Mouse (Mus musculus) fat pad, adult 2 months (tissue): ENCODE results near the gene Zkscan6.

Source experiments
- DNase-seq: peaks from one replicate; pipeline ENCODE4 v3.0.0-alpha.2; 2011; ENCODE audit warnings: low read depth, low spot score; ENCODE audit errors: extremely low read depth

Gene Zkscan6

DNA sequence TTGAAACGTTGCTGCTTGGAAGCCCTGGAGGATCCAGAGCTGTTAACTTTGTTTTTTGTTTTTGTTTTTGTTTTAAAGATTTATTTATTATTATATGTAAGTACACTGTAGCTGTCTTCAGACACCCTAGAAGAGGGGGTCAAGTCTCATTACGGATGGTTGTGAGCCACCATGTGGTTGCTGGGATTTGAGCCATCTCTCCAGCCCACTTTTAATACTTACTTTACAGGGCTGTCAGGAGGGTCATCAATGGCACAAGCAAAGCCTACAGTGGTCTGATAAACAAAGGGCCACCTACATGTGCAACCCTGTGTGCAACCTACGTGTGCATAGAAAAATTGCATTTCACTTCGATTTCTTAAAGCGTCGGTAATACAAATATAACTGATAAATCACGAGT lies 626 bp downstream of the Zkscan6 start:
- DNase-seq, result no peak

DNA sequence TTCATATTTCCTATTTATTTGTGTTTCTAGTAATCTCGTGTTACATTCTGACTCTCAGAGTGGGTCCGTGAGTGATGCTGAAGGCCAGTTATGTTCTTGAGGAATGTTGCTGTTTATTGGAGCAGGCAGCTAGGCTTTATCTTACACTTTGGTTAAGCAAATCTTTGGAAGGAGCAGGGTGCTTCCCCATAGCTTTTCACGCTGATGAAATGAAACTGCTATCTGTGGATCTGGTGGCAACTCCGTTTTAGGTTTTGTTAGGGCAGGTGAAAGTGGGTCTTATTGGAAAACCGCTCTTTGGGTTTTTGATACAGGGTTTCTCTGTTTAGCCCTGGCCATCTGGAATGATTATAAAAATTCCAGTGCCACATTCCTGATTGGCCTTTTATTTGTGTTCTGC lies 5.1 kb downstream of the Zkscan6 start:
- no peak for DNase-seq

DNA sequence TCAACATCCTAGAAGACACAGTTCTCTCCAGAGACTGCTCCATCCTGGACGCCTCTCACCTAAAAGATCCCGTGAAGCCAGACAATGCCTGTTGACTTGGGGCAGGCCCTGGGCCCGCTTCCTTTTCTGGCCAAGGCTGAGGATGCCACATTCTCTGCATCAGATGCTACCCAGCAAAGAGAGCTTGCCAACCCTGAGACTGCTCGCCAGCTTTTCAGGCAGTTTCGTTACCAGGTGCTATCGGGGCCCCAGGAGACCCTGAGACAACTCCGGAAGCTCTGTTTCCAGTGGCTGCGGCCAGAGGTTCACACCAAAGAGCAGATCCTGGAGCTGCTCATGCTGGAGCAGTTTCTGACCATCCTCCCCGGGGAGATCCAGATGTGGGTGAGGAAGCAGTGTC lies 7.4 kb downstream of the Zkscan6 start:
- DNase-seq, result no peak

DNA sequence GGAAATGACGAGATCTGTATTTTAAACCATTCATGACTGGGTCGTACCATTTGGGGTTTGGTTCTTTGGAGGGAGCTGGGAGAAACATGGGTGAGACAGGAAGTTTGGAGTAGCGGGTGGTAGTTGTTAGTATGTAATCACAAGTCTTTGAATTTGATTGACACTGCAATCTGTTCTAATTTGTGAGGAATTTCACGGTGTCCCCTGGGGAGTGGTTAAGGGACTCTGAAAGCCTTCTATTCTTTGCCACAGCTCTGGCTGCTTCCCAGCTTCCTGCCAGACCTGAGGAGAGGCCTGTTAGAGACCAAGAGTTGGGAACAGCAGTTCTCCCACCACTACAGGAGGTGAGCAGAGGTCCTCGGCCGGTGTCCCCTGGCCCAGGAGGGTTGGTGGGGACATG lies 9.3 kb downstream of the Zkscan6 start:
- no peak for DNase-seq

DNA sequence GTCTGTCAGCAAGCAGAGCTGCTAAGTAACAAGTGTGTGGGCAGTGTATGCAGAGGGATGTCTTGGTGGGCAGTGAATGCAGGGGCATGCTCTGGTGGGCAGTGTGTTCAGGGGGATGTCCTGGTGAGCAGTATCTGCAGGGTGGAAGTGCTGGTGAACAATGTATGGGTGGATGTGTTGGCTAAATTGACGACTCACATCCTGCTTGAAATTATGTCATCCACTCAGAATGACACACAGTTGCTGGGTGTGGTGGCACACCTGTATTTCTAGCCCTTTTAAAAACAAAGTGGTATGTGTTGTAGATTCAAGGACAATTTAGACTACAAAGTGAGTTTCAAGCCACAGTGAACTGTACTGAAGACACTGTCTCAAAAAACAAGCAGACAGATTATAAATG lies 11.2 kb downstream of the Zkscan6 start:
- no peak for DNase-seq

DNA sequence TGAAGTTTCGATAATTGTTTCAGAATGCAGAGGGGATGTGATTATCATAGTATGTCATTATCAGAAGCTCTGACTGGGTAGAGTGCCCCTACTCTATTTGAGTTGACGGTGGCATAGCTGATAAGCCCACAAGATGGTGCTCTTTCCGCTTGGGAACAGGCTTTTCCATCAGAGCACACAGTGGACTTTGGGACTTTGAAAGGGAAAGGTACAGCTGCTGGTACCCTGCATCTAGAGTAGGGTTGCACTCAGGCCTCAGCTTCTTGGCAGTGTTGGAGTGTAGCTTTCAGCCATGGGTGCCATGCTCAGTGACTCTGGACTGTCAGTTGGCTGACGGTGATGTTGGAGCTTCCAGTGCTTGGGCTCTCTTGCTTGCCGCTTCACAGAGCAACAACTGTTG lies 13.3 kb downstream of the Zkscan6 start:
- no peak for DNase-seq

DNA sequence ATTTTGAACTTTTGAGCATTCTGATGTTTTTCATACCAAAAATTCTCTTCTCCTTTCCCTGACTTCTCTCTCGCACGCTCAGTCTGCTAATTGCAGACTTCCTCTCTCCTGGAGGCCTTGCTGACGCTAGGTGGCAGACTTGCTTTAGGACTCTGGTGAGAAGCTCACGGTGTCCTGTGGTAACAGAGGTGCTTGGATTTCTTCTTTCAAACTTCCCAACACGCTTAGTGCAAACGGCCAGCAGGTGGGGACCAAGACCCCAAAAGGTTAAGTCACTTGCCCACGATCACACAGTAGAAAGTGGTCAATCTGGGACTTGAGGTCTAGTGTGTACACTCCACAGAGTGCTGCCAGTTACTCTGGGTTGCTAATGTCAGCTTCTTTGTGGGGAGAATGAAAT lies 13.9 kb downstream of the Zkscan6 start:
- no peak for DNase-seq

DNA sequence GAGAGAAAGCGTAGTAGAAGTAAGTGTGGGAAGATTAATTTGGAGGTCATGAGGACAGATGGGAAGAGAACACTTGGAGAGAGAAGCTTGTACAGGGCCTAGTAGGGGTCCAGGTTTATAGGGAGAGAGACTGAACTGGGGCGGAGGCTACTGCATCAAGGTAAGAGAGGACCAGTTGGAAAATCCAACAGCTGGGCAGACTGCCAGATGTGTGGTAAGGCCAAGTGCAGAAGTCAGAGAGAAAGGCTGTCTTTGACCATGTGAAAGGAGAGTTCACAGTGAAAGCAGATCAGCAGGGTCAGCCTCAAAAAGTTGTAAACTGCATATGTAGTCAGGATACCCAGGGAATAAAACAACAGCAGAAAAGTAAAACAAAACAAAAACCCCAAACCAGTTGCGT lies 17.6 kb downstream of the Zkscan6 start:
- DNase-seq, result no peak

DNA sequence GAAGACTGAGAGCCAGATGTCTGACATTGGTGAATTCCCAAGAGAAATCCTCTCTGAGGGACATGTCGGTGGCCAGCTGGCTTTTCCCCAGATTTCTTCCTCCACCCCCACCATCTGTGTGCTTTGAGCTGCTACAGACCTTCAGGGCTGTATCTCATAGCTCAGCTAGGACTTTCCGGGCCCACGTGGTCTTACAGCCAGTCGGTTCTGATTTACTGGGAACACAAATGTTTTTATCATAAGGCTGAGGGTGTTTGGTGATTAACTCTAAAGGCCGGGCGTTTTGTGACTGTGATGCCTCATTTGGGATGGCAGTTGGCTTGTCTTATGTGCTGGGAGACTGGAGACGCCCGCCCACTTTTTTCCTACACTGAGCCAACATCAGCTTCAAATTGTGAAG lies 32.0 kb downstream of the Zkscan6 start:
- no peak for DNase-seq

DNA sequence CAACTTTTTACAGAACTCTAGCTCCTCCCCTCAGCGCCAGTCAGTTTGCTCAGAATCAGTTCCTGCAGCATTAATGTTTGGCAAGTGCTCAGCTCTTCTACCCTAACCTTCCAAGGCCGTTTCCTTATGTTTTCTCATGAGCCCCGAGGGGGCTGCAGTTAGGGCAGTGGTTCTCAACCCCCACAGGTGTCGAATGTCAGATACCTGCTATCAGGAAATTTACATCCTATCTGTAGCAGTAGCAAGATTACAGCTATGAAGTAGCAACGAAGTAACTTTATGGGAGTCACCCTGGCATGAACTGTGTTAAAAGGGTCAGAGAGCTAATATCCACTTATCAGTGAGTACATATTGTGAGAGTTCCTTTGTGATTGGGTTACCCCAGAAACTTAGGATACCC lies 39.5 kb downstream of the Zkscan6 start:
- DNase-seq, result no peak

DNA sequence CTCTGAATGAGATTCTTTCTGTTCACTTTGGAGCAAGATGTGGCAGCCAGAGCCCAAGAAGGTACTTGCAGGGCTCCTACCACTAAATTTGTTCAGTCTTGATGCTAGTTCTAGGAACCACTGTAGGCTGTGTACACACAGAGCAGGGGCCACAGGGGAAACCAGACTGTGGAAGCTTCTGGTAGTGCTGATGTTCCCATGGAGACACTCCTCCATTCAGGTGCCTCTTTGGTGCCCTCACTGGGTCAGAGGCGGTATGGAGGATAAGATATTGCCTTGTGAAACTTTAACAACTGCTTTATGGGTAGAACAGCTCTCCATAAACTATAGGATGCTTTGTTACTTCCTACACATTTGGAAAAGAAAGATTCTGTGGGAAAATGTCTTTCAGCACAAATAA lies 45.1 kb downstream of the Zkscan6 start:
- DNase-seq, result no peak

DNA sequence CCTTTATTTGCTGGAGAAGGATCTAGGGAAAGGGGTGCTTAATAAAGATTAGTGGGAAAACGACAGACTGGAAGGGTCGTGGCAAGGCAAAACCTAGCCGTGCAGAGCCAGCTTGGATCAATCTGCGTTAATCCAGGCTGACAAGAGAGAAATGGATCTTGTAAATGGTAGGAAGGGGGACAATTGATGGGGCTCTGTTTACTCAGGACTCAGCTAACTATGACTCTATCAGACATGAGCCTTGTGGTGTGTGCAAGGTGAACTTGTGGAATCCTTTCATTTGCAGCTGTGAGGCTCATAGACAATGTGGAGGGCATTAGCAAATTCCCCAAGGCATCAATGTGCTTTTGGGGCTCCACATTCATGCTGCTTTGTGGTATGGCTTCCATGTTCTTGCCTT lies 54.5 kb downstream of the Zkscan6 start:
- DNase-seq, result no peak

DNA sequence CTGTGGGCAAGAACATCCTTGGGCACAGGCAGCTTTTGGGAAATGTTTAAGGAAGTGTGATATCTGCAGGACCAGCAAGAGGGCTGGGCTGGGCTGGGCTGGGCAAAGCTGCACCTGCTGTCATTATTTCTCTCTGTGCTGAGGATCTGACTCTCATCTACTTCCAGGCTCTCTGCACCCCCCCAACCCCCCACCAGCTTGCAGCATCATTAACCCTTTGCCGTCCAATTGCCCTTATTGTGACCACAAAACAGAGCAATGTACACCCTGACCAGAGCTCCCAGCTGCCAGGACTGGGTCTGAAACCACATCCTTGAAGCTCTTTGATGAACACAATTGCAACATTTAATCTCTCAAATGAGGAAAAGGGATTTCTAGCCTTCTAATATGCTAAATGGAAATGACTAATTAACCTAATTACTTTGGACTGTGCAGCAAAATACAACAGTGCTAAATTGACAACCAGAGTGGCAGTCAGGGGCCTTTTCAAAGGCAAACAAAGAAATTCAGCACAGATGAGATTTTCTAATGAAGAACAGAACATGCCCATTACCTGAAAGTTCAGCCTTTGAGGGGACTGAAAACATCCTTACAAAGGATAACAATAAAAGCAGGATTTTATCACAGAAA lies 70.3 kb downstream of the Zkscan6 start:
- no peak for DNase-seq
